Mouse (Mus musculus): Measurements from ENCODE around the gene Cd80. TPM values are rescaled to one million over a fixed set of nuclear protein-coding genes. Genes with fewer than 3 reads are reported as not detected.
A peak's percentile ranks its signal among the peaks of the same experiment; 100 is the strongest.

The Cd80 gene
- polyA plus RNA-seq, 1 experiment from 2014 or later = 0.21 TPM

- Histone ChIP-seq H3K9me3 (ENCODE audit: control insufficient read depth, low read length) (no peaks in the 10 kb centered on the region), H3K27ac (replicated peaks; ENCODE audit: low read depth, low read length) (peak within 1 kb of the TSS; percentile 75), H3K27me3 (ENCODE audit: control insufficient read depth, insufficient read depth, low read length) (no peaks in the 10 kb centered on the region), H3K4me1 (ENCODE audit: control insufficient read depth, insufficient read depth, low read length) (peaks cover 3% of the 10 kb centered on the region; the same call in 1 of the 2 replicates), H3K9ac (ENCODE audit: low read length) (peak within 1 kb of the TSS; percentile 86), H3K4me2 (ENCODE audit: low read depth, severe bottlenecking) (peak within 1 kb of the TSS; percentile 66), H3K36me3 (ENCODE audit: control insufficient read depth, insufficient read depth, low read length) (peaks cover 3% of the 10 kb centered on the region), H3K4me3 (ENCODE audit: low read depth, low read length) (peak within 1 kb of the TSS; percentile 77)
- peak; percentile 94 for ATAC-seq (ENCODE audit: insufficient number of reproducible peaks, low FRiP score, low TSS enrichment, low read depth)
- WGBS = under 1% methylated on average over 50 of the region's 61 CpGs
- DNase-seq (ENCODE audit: low spot score) = peak; percentile 89
These were observed 2.7 kb upstream of the Cd80 start, which contains the start of gene Adprh for GRCm38 (mm10) chr16:38452442-38453202. Gene Adprh, minus strand, starts transcription at chr16:38452703.

- ATAC-seq (ENCODE audit: insufficient number of reproducible peaks, low FRiP score, low TSS enrichment, low read depth) (no peak), DNase-seq (ENCODE audit: low spot score) (no peak)
- H3K27ac ChIP-seq (replicated peaks; ENCODE audit: low read depth, low read length) = peak overlapping the region; percentile 75; the same call in 1 of the 2 replicates
- no peaks in the 10 kb centered on the region for H3K9me3 ChIP-seq (ENCODE audit: control insufficient read depth, low read length)
- WGBS = 36% methylated on average over 3 of the region's 3 CpGs
- H3K4me1 ChIP-seq (ENCODE audit: control insufficient read depth, insufficient read depth, low read length) = peaks cover 3% of the 10 kb centered on the region; the same call in 1 of the 2 replicates
- peak overlapping the region; percentile 77 for H3K4me3 ChIP-seq (ENCODE audit: low read depth, low read length)
- H3K36me3 ChIP-seq (ENCODE audit: control insufficient read depth, insufficient read depth, low read length) = peaks cover 3% of the 10 kb centered on the region; the same call in 1 of the 2 replicates
- H3K4me2 ChIP-seq (ENCODE audit: low read depth, severe bottlenecking) = peak overlapping the region; percentile 66
- no peaks in the 10 kb centered on the region for H3K27me3 ChIP-seq (ENCODE audit: control insufficient read depth, insufficient read depth, low read length)
- peak overlapping the region; percentile 86 for H3K9ac ChIP-seq (ENCODE audit: low read length)
These were observed 2.2 kb upstream of the Cd80 start for GRCm38 (mm10) chr16:38453203-38453553.

- no peak overlapping the region for H3K4me2 ChIP-seq (ENCODE audit: low read depth, severe bottlenecking)
- DNase-seq (ENCODE audit: low spot score) (no peak), ATAC-seq (ENCODE audit: insufficient number of reproducible peaks, low FRiP score, low TSS enrichment, low read depth) (no peak)
- H3K9me3 ChIP-seq (ENCODE audit: control insufficient read depth, low read length) = no peaks in the 10 kb centered on the region
- peaks cover 3% of the 10 kb centered on the region; the same call in 1 of the 2 replicates for H3K36me3 ChIP-seq (ENCODE audit: control insufficient read depth, insufficient read depth, low read length)
- no peak overlapping the region for H3K4me3 ChIP-seq (ENCODE audit: low read depth, low read length)
- no peak overlapping the region for H3K27ac ChIP-seq (replicated peaks; ENCODE audit: low read depth, low read length)
- no peaks in the 10 kb centered on the region for H3K27me3 ChIP-seq (ENCODE audit: control insufficient read depth, insufficient read depth, low read length)
- H3K4me1 ChIP-seq (ENCODE audit: control insufficient read depth, insufficient read depth, low read length) = peaks cover 3% of the 10 kb centered on the region; the same call in 1 of the 2 replicates
- H3K9ac ChIP-seq (ENCODE audit: low read length) = no peak overlapping the region
- WGBS = 87% methylated on average over 4 of the region's 4 CpGs
These were observed 1.4 kb upstream of the Cd80 start for GRCm38 (mm10) chr16:38453952-38454351.

DNA sequence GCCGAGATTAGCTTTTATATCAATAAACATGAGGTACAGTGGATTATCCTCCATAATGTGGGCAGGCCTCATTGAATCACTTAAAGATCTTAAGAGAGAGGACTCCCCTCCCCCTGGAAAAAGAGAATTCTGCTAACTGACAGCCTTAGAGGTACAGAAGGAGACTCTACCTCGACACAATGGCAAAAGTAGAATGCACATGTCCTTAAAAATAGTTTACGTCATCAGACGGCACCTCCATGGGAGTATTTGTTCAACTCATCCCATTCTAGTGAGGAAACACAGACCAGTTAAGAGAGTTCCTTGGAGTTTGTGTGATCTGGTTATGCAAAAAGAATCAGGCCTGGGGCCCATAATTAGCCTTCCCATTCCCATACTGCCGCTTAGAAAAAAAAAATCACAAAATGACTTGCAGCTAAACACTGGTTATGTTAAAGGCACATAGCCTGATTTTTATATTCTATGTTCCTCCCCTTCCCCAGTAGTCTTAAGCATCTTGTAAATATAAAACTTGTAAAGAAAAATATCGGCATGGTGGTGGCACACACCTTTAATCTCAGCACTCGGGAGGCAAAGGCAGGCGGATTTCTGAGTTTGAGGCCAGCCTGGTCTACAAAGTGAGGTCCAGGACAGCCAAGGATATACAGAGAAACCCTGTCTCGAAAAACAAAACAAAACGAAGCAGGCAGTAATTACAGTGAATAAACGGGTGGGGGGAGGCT, 667 bp upstream of the Cd80 start:
- Histone ChIP-seq H3K27ac (replicated peaks; ENCODE audit: low read depth, low read length) (no peak overlapping the region), H3K9ac (ENCODE audit: low read length) (no peak overlapping the region), H3K36me3 (ENCODE audit: control insufficient read depth, insufficient read depth, low read length) (0 out of 2 replicates have a peak, but pooled peaks cover 3% of the 10 kb centered on the region), H3K4me2 (ENCODE audit: low read depth, severe bottlenecking) (no peak overlapping the region), H3K4me3 (ENCODE audit: low read depth, low read length) (no peak overlapping the region), H3K27me3 (ENCODE audit: control insufficient read depth, insufficient read depth, low read length) (no peaks in the 10 kb centered on the region), H3K9me3 (ENCODE audit: control insufficient read depth, low read length) (no peaks in the 10 kb centered on the region), H3K4me1 (ENCODE audit: control insufficient read depth, insufficient read depth, low read length) (peaks cover 3% of the 10 kb centered on the region; the same call in 1 of the 2 replicates)
- no peak for DNase-seq (ENCODE audit: low spot score)
- WGBS = 74% methylated on average over 11 of the region's 11 CpGs
- ATAC-seq (ENCODE audit: insufficient number of reproducible peaks, low FRiP score, low TSS enrichment, low read depth) = no peak

DNA sequence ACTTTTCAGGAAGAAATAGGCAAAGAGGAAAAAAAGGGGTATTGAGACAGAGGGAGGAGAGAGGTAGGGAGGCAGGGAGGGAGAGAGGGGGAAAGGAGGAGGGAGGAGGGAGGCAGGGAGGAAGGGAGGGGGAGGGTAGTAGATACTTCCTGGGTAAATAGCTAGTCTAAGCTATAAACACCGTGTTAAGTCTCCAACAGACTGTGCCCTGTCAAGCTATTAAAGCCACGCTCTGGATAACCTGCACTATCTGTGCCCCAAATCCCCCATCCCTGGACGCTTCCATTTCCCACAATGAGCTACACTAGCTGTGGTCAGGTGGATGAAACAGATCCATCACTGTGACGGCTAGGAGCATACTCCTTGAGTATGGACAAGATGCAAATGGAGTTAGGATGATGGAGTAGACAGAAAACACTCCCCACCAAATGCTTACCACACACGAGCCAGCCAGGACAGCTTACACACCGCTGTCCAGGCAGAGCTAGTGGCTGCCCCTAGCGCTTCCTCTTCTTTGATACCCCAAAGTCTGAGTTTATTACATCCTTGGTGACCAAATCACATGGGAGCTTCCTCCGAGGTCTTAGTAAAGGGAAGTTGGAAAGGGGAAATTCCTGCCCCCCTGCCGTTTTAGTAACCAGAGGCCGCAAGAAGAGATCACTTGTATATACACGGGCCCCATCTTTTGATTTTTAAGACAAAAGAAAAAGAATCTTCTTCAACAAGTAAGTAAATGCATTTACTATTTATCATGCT, 1.6 kb downstream of the Cd80 start:
- ATAC-seq (ENCODE audit: insufficient number of reproducible peaks, low FRiP score, low TSS enrichment, low read depth) (no peak), DNase-seq (ENCODE audit: low spot score) (no peak)
- Histone ChIP-seq H3K4me1 (ENCODE audit: control insufficient read depth, insufficient read depth, low read length) (peaks cover 3% of the 10 kb centered on the region; the same call in 1 of the 2 replicates), H3K27me3 (ENCODE audit: control insufficient read depth, insufficient read depth, low read length) (no peaks in the 10 kb centered on the region), H3K4me2 (ENCODE audit: low read depth, severe bottlenecking) (no peak overlapping the region), H3K27ac (replicated peaks; ENCODE audit: low read depth, low read length) (no peak overlapping the region), H3K9ac (ENCODE audit: low read length) (no peak overlapping the region), H3K36me3 (ENCODE audit: control insufficient read depth, insufficient read depth, low read length) (no peaks in the 10 kb centered on the region), H3K9me3 (ENCODE audit: control insufficient read depth, low read length) (no peaks in the 10 kb centered on the region), H3K4me3 (ENCODE audit: low read depth, low read length) (no peak overlapping the region)
- 56% methylated on average over 11 of the region's 11 CpGs for WGBS

DNA sequence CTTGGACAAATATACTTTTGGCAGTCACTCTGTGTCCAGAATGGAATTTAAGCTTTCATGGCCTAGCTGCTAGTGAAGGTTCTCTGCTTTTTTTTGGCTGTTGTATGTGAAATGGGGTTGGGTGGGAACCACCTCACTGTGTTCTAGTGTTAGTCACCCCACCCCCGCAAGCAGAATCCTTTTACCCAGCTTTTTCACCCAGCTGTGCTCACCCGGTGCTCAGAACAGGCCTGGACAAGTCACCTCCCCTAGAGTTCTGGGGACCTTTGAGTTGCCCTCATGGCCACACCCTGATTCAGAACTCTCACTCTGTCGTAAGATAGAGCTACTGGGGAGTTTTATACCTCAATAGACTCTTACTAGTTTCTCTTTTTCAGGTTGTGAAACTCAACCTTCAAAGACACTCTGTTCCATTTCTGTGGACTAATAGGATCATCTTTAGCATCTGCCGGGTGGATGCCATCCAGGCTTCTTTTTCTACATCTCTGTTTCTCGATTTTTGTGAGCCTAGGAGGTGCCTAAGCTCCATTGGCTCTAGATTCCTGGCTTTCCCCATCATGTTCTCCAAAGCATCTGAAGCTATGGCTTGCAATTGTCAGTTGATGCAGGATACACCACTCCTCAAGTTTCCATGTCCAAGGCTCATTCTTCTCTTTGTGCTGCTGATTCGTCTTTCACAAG, 3.4 kb downstream of the Cd80 start:
- Histone ChIP-seq H3K4me1 (ENCODE audit: control insufficient read depth, insufficient read depth, low read length) (no peaks in the 10 kb centered on the region), H3K9ac (ENCODE audit: low read length) (no peak overlapping the region), H3K4me3 (ENCODE audit: low read depth, low read length) (no peak overlapping the region), H3K4me2 (ENCODE audit: low read depth, severe bottlenecking) (no peak overlapping the region), H3K27me3 (ENCODE audit: control insufficient read depth, insufficient read depth, low read length) (no peaks in the 10 kb centered on the region), H3K36me3 (ENCODE audit: control insufficient read depth, insufficient read depth, low read length) (no peaks in the 10 kb centered on the region), H3K9me3 (ENCODE audit: control insufficient read depth, low read length) (no peaks in the 10 kb centered on the region), H3K27ac (replicated peaks; ENCODE audit: low read depth, low read length) (no peak overlapping the region)
- DNase-seq (ENCODE audit: low spot score) = no peak
- no peak for ATAC-seq (ENCODE audit: insufficient number of reproducible peaks, low FRiP score, low TSS enrichment, low read depth)
- WGBS = 71% methylated on average over 6 of the region's 6 CpGs

GRCm38 (mm10) chr16:38459990-38460389, 4.6 kb downstream of the Cd80 start:
- no peaks in the 10 kb centered on the region for H3K27me3 ChIP-seq (ENCODE audit: control insufficient read depth, insufficient read depth, low read length)
- no peak overlapping the region for H3K27ac ChIP-seq (replicated peaks; ENCODE audit: low read depth, low read length)
- DNase-seq (ENCODE audit: low spot score) (no peak), ATAC-seq (ENCODE audit: insufficient number of reproducible peaks, low FRiP score, low TSS enrichment, low read depth) (no peak)
- H3K9ac ChIP-seq (ENCODE audit: low read length) = no peak overlapping the region
- H3K4me3 ChIP-seq (ENCODE audit: low read depth, low read length) = no peak overlapping the region
- 90% methylated on average over 4 of the region's 4 CpGs for WGBS
- H3K9me3 ChIP-seq (ENCODE audit: control insufficient read depth, low read length) = no peaks in the 10 kb centered on the region
- no peaks in the 10 kb centered on the region for H3K36me3 ChIP-seq (ENCODE audit: control insufficient read depth, insufficient read depth, low read length)
- no peaks in the 10 kb centered on the region for H3K4me1 ChIP-seq (ENCODE audit: control insufficient read depth, insufficient read depth, low read length)
- H3K4me2 ChIP-seq (ENCODE audit: low read depth, severe bottlenecking) = no peak overlapping the region

GRCm38 (mm10) chr16:38461749-38462148, 6.4 kb downstream of the Cd80 start:
- DNase-seq (ENCODE audit: low spot score) (no peak), ATAC-seq (ENCODE audit: insufficient number of reproducible peaks, low FRiP score, low TSS enrichment, low read depth) (no peak)
- H3K4me1 ChIP-seq (ENCODE audit: control insufficient read depth, insufficient read depth, low read length) = no peaks in the 10 kb centered on the region
- no peaks in the 10 kb centered on the region for H3K9me3 ChIP-seq (ENCODE audit: control insufficient read depth, low read length)
- H3K4me3 ChIP-seq (ENCODE audit: low read depth, low read length) = no peak overlapping the region
- no peak overlapping the region for H3K4me2 ChIP-seq (ENCODE audit: low read depth, severe bottlenecking)
- H3K36me3 ChIP-seq (ENCODE audit: control insufficient read depth, insufficient read depth, low read length) = no peaks in the 10 kb centered on the region
- H3K27me3 ChIP-seq (ENCODE audit: control insufficient read depth, insufficient read depth, low read length) = no peaks in the 10 kb centered on the region
- no peak overlapping the region for H3K27ac ChIP-seq (replicated peaks; ENCODE audit: low read depth, low read length)
- 85% methylated on average over 8 of the region's 8 CpGs for WGBS
- H3K9ac ChIP-seq (ENCODE audit: low read length) = no peak overlapping the region
